Mouse (Mus musculus) mesoderm, embryonic 11.5 days (tissue): ENCODE data around the gene Gm12886.

ENCODE experiments used
- DNase-seq: peaks from one replicate; pipeline ENCODE4 v3.0.0-alpha.2; 2012; ENCODE audit warnings: low read depth, low spot score

The Gm12886 gene

GRCm38 (mm10) chr4:121422999-121423398, at the start of gene Gm12886:
Gene Gm12886, minus strand, starts transcription at chr4:121423099.
- no peak for DNase-seq
